Mouse (Mus musculus) heart, postnatal 36 days (tissue): ENCODE data around the gene Abca1. TPM values are rescaled to one million over a fixed set of nuclear protein-coding genes. Genes with fewer than 3 reads are reported as not detected.

Experiments
- DNase-seq, 2 experiments: peaks; one replicate each; pipeline ENCODE4 v3.0.0; 2021 to 2022
- intact Hi-C: fragments of 180-260 bp; cut with DNase I; formaldehyde crosslinking; loops from one replicate; pipeline ENCODE4 v1.15.1; 2025
- total RNA-seq, 2 experiments: library from RNA; stranded (reverse); gene quantifications; 2 replicates each; pipeline ENCODE4 v1.2.3; 2021

The Abca1 gene
- total RNA-seq, 2 experiments from 2014 or later: 24.6 to 26.3 TPM

DNA sequence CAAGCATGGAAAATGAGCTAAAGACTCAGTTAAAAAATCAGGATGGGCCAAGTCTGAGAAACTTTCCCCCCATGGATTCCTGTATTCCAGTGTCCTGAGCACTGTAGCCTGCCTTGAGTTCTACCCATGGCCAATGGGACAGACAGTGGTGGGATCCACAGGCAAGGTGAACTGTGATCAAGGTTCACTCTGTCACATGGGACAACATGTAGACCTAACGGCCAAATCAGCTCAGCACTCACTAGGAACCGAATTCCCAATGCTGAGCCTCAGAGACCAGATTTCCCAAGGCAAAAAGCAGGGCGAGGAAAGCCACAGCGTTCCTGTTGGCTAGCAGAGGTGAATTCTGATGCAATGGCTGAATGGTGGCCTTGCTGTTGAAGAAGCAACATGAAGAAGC, 64.8 kb downstream of the Abca1 start:
- intact Hi-C loops: no loop called here
- no peak for DNase-seq

- intact Hi-C loops: no loop called here
- peak in 1 of 2 experiments; percentile 39 for DNase-seq
These were observed 65.4 kb downstream of the Abca1 start for GRCm38 (mm10) chr4:53094331-53094730.

DNA sequence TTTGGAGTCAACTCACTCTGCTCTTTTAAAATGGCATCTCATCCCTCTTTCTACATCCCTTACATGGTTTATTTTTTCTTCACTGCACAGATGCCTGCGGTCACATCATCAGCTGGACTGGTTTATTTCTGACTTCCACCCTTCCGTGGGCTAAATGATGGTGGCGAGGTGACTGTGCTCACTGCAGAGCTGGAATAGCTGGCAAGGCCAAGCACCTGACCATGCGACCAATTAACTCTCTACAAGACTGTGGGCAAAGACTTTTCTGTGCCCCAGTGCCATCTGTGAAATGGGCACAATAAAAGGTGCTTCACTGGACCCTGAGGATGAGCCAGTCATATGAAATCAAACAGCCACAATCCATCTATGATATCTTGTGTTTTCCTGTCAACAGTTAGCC, 66.1 kb downstream of the Abca1 start:
- DNase-seq: no peak
- intact Hi-C loops: no loop called here

DNA sequence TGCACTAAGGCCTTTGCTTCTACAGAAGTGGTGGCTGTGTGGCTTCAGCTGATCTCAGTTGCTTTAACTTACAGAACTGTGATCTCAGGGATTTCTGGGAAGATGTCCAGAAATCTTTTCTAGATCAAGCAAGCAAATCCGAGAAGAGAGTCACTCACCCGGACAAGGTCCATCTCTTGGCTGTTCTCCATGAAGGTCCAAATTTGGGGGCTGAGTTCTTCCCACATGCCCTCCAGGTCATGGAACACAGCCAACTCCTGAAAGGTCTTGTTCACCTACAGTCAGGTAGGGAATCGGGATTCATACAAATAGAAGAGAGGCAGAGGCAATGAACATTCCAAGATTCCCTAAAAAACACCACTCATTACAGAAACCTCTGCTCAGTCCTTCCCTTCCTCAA, 70.1 kb downstream of the Abca1 start:
- DNase-seq: no peak
- intact Hi-C loops: no loop called here

DNA sequence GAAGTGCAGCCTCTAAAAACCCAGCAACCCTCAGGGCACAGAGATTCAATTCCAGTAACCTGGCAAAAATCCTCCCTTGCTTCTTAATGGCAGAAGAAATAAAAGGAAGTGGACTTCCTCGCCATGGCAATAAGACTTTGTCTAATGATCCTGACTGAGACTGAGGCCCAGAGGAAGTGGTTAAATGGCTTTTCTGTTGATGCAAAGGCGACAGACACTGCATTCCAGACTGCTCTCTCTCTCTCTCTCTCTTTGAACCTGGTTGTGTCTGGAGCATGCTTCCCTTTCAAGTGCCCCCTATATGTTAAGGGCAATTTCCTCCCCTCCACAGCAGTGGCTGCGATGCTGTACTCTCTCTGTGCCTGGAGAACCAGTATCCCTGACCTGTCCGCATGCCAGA, 70.7 kb downstream of the Abca1 start:
- DNase-seq: no peak
- intact Hi-C loops: no loop called here

GRCm38 (mm10) chr4:53086636-53087035, 73.1 kb downstream of the Abca1 start:
- intact Hi-C loops: no loop called here
- DNase-seq: no peak

DNA sequence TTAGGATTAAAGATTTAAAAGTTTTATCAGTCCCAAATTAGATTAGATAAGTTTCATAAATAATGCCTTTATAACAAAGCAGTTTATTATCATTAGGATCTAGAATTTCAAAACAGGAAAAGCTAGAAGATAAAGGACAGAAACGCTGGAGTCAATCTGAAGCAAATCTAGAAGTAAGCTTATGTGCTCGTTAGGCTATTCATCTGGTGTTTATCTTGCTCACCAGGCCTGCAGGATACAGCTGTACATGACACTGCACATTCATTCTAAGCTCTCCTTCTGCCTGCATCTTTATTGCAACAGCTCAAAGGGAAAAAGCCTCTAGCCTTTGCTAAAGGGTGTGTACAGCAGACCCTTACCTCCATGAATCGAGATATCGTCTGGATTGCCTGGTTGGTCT, 74.1 kb downstream of the Abca1 start:
- intact Hi-C loops: no loop called here
- no peak for DNase-seq

DNA sequence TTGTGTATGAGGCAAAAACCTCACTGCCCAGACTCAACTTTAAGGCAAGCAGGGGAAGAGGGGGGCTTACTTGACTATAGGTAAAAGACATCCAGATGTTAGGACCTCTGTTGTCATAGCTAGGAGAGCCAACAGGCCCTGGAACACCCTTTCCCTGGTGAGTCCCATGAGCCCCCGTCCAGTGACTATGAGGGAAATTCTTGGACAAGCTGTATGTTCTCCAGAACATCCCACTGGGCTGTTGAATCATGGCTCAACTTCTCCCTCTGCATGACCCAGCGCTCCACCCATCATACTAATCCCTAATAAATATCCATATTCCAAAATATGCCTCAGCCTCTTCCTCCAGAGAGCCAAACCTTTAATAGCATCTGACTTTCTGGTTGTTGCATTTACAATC, 76.6 kb downstream of the Abca1 start:
- intact Hi-C loops: no loop called here
- no peak for DNase-seq

DNA sequence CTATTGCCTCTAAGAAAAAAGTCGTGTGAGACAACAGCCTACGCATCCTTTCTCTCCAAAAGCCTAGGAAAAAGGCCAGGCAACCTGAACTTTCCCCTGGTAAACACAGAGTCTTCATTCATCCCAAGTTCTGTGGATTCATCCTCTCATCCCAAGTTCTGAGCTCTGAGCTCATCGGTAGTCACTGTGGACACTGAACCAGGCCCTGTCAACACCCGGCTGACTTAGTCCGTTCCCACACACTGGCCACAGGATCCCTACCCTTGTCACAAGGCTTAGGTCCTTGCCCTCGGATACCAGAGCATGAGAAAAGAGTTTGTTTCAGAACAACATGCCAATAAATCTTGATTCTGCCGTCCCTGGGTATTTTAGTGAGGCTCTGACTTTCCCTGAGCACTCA, 77.2 kb downstream of the Abca1 start:
- intact Hi-C loops: no loop called here
- DNase-seq: no peak

DNA sequence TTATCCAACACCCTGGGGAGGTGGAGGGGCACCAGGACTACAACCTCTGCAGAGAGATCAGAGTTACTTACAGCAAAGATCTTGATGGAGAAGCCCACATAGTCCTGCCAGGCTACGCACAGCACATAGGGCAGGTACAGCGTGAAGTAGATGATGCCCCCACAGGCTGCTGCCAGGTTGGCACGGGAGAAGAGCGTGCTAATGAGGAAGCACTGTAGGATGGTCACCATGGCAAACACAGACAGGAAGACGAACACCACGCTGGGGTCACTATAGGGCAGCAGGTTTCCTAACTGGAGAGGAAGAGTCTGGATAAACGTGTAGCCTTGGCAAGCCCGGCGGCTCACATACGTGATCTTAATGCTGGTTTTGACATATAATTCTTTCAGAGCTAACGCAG, 77.8 kb downstream of the Abca1 start:
- intact Hi-C loops: no loop called here
- DNase-seq: no peak

DNA sequence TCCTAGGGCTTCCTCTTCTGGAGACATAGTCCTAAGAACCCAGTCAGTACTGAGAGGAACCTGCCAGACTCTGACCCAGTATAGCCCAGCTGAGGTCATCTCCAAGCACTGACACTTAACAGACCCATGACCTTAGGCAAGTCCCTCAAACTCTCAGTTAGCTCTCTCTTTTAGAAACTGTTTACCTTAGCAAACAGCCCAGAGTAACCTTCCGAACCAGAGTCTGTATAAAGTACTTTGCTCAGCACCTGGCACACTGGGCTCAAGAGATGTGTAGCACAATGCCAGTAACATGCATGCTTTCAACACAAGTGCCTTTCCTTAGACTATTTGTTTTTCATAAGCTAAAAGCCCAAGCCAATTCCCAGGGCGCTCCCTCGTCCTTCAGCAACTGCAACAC, 79.4 kb downstream of the Abca1 start:
- DNase-seq: no peak
- intact Hi-C loops: no loop called here

DNA sequence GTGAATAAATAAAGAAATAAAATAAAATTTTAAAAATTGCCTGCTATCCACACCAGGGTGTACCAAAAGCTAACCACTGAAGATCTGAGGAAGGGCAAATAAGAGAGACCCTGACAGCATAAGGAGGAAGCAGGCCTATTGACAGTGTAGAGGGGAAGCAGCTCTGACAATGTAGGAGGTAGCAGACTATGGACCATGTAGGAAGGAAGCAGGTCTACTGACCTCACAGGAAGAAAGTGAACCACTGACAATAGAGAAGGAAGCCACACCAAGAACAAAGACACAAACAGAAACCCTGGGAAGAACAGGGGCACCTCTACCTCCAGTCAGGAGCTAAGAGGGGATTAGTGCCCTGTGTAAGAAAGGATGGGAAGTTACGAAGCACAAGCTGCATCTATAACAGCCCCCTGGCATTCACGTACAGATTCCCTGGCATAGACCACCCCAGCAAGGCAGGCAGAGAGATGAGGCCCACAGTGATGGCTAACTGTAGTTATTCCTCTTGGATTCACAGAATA, 80.8 kb downstream of the Abca1 start:
- DNase-seq: no peak
- intact Hi-C loops: no loop called here

GRCm38 (mm10) chr4:53076788-53077350, 82.8 kb downstream of the Abca1 start:
- intact Hi-C loops: no loop called here
- DNase-seq: no peak

GRCm38 (mm10) chr4:53073025-53073424, 86.7 kb downstream of the Abca1 start:
- intact Hi-C loops: no loop called here

DNA sequence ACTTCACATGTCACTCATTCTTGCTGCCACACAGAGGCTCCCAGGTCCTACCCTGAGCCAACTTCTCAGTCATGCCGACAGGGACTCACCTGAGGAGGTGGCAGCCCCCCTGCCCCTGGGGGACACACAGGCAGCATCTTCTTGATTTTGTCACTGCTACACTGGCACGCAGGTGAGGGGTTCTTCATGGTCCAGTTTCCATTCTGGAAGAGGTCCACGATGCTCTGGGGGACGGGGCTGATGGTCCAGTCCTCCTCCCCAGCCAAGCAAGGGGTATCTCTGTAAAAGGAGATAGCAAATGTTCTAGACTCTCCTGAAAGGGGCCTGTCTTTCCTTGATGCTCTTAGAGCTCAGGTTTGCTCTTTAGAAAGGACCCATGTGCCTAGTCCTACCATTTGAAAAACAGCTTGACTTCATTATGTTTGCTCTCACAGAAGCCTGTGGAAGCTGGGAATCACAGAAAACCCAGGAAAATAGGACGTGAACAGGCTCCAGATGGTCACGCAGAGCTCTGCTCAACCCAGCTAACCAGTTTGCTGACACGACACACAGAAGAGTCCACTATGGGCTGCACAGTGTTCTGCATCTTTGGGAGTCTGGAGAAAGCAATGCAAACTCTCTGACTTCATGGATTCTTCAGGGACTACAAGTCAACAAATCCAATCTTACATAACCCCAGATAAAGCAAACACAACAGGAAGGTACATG, 97.2 kb downstream of the Abca1 start:
- intact Hi-C loops: no loop called here
- DNase-seq: no peak

More at GRCm38 (mm10) chr4:53073025-53073424, 86.7 kb downstream of the Abca1 start:
- no peak for DNase-seq

- DNase-seq: no peak
- intact Hi-C loops: no loop called here
These were observed 113.3 kb downstream of the Abca1 start for GRCm38 (mm10) chr4:53046238-53047022.

GRCm38 (mm10) chr4:53045807-53046206, 113.9 kb downstream of the Abca1 start:
- intact Hi-C loops: no loop called here
- no peak for DNase-seq

DNA sequence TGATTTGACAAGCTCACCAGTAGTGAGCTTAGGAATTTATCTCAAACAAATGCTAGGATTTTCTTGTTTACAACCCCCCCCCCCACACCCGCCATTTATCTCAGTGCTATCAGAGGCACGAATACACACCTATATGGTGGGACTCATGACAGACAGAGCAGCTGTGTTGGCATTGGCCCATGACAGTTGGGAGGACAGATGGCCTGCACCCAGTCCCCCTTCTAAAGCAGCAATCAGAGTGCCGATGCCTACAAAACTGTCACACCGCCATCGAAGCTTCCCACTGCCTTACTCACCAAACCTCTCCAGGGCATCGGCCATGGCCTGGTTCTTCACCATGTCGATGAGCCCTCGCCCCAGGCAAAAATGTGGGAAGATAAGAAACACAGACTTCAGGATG, 115.9 kb downstream of the Abca1 start:
- intact Hi-C loops: no loop called here
- DNase-seq: no peak

GRCm38 (mm10) chr4:53030326-53030948, 129.3 kb downstream of the Abca1 start:
- DNase-seq: no peak
- intact Hi-C loops: loop anchor here (5.0 kb wide), 1 partner anchor 327 kb away; no protein-coding TSS in a partner anchor

GRCm38 (mm10) chr4:53027811-53028210, 131.9 kb downstream of the Abca1 start:
- no peak for DNase-seq
- intact Hi-C loops: no loop called here

DNA sequence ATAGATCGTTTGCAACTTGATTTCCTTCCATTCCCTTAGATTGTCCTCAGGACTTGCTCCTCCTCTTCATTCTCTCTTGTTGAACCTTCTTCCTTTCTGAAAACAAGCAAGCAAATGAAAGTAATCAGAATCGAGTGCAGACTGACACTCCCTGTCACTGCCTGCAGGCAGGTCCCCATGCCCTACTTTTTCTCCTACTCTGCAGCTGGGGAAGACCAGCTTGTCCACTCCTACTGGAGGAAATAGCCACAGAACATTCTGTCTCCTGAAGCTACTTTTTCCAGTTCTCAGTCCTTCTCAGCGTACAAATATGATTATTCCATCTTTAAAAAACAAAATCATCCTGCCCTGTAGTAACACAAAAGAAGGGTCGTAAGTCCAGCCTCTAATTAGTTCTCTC, 135.3 kb downstream of the Abca1 start:
- no peak for DNase-seq
- intact Hi-C loops: no loop called here
